ENCODE assay signal across 8 mouse cellular contexts in genomic region chr15:102150301-102151135, GRCm38 (mm10). TPM values are rescaled to one million over a fixed set of nuclear protein-coding genes. Genes with fewer than 3 reads are reported as not detected.
DNase-seq lines count a peak whose midpoint lies in the region; ATAC-seq lines count a peak whose summit lies in the region.

Soat2 (plus strand) TSS chr15:102150526.

- no peak for ATAC-seq in midbrain, embryonic 16.5 days
- ATAC-seq in common myeloid progenitor, adult 5-6 weeks (replicated peaks; ENCODE audit: low read depth, poor library complexity, severe bottlenecking) = peak; percentile 67
- no peak for ATAC-seq in intestine, embryonic 14.5 days (replicated peaks; ENCODE audit: low FRiP score, low TSS enrichment, low read depth)
- peak; percentile 69 for ATAC-seq in stomach, embryonic 16.5 days (ENCODE audit: insufficient read depth, low FRiP score)

- DNase-seq in midbrain, embryonic 10.5 days (ENCODE audit: low spot score) = no peak
- peak; percentile 75 for DNase-seq in intestine, embryonic 14.5 days (ENCODE audit: low spot score)
- DNase-seq in lung, adult 18-20 months = peak; percentile 70 to 71
- no peak for DNase-seq in right cerebral cortex, postnatal 25 days
- DNase-seq in left cerebral cortex, postnatal 4 days = no peak

- H3K27ac ChIP-seq in midbrain, embryonic 10.5 days (replicated peaks) = peak within 1 kb of the TSS; percentile 39; the same call in 1 of the 2 replicates
- H3K27ac ChIP-seq in midbrain, embryonic 16.5 days (ENCODE audit: low read length) = no peak within 1 kb of the TSS
- peak within 1 kb of the TSS; percentile 30; the same call in 1 of the 2 replicates for H3K27ac ChIP-seq in intestine, embryonic 14.5 days (ENCODE audit: low read depth)
- peak within 1 kb of the TSS; percentile 60 for H3K27ac ChIP-seq in stomach, embryonic 16.5 days (ENCODE audit: low read length)

- H3K27me3 ChIP-seq in midbrain, embryonic 10.5 days (ENCODE audit: low read depth, poor library complexity, severe bottlenecking) = peaks cover 8% of the 10 kb centered on the region
- H3K27me3 ChIP-seq in midbrain, embryonic 16.5 days (ENCODE audit: control insufficient read depth, insufficient read depth, low read depth, low read length) = peaks cover 5% of the 10 kb centered on the region
- H3K27me3 ChIP-seq in intestine, embryonic 14.5 days (replicated peaks; ENCODE audit: control insufficient read depth, insufficient read depth, low read length) = peaks cover 3% of the 10 kb centered on the region
- H3K27me3 ChIP-seq in stomach, embryonic 16.5 days (ENCODE audit: control insufficient read depth, insufficient read depth, low read length) = 0 out of 2 replicates have a peak, but pooled peaks cover 3% of the 10 kb centered on the region

- H3K4me2 ChIP-seq in midbrain, embryonic 16.5 days (ENCODE audit: low read length) = no peak within 1 kb of the TSS
- peak within 1 kb of the TSS; percentile 13 for H3K4me2 ChIP-seq in intestine, embryonic 14.5 days (ENCODE audit: low read length)
- peak within 1 kb of the TSS; percentile 26 for H3K4me2 ChIP-seq in stomach, embryonic 16.5 days (ENCODE audit: low read depth, low read length)

- intact Hi-C loops in left cerebral cortex, postnatal 4 days (cut with DNase I) = no loop called here

- peak within 1 kb of the TSS; percentile 7; the same call in 1 of the 2 replicates for H3K4me3 ChIP-seq in midbrain, embryonic 10.5 days
- no peak within 1 kb of the TSS for H3K4me3 ChIP-seq in midbrain, embryonic 16.5 days (ENCODE audit: low read depth, low read length)
- H3K4me3 ChIP-seq in intestine, embryonic 14.5 days (ENCODE audit: low read depth, low read length) = no peak within 1 kb of the TSS
- H3K4me3 ChIP-seq in stomach, embryonic 16.5 days (replicated peaks; ENCODE audit: low read length) = peak within 1 kb of the TSS; percentile 14; the same call in 1 of the 2 replicates

- H3K36me3 ChIP-seq in midbrain, embryonic 10.5 days = no peaks in the 10 kb centered on the region
- no peaks in the 10 kb centered on the region for H3K36me3 ChIP-seq in midbrain, embryonic 16.5 days (ENCODE audit: control insufficient read depth, insufficient read depth, low read length)
- H3K36me3 ChIP-seq in intestine, embryonic 14.5 days (ENCODE audit: control insufficient read depth, insufficient read depth, low read length) = no peaks in the 10 kb centered on the region
- H3K36me3 ChIP-seq in stomach, embryonic 16.5 days (ENCODE audit: control insufficient read depth, insufficient read depth, low read length) = no peaks in the 10 kb centered on the region

- 56% methylated on average over 20 of the region's 20 CpGs for WGBS in midbrain, embryonic 10.5 days
- WGBS in midbrain, embryonic 16.5 days = 62% methylated on average over 20 of the region's 20 CpGs
- 34% methylated on average over 20 of the region's 20 CpGs for WGBS in intestine, embryonic 14.5 days
- 31% methylated on average over 20 of the region's 20 CpGs for WGBS in stomach, embryonic 16.5 days

- peaks cover 20% of the 10 kb centered on the region for H3K4me1 ChIP-seq in midbrain, embryonic 10.5 days
- H3K4me1 ChIP-seq in midbrain, embryonic 16.5 days (ENCODE audit: control insufficient read depth, insufficient read depth, low read length) = no peaks in the 10 kb centered on the region
- H3K4me1 ChIP-seq in intestine, embryonic 14.5 days (replicated peaks; ENCODE audit: control insufficient read depth, insufficient read depth, low read length) = peaks cover 12% of the 10 kb centered on the region
- H3K4me1 ChIP-seq in stomach, embryonic 16.5 days (ENCODE audit: control insufficient read depth, insufficient read depth, low read length) = peaks cover 19% of the 10 kb centered on the region

- H3K9ac ChIP-seq in midbrain, embryonic 16.5 days (ENCODE audit: low read depth, low read length) = no peak within 1 kb of the TSS
- H3K9ac ChIP-seq in intestine, embryonic 14.5 days (ENCODE audit: low read length) = no peak within 1 kb of the TSS
- peak within 1 kb of the TSS; percentile 48; the same call in 1 of the 2 replicates for H3K9ac ChIP-seq in stomach, embryonic 16.5 days (ENCODE audit: low read length)

- H3K9me3 ChIP-seq in midbrain, embryonic 10.5 days (replicated peaks) = no peaks in the 10 kb centered on the region
- H3K9me3 ChIP-seq in midbrain, embryonic 16.5 days (replicated peaks; ENCODE audit: control insufficient read depth, low read length, poor library complexity, severe bottlenecking) = no peaks in the 10 kb centered on the region
- H3K9me3 ChIP-seq in intestine, embryonic 14.5 days (ENCODE audit: control insufficient read depth, low read length) = no peaks in the 10 kb centered on the region
- 0 out of 2 replicates have a peak, but pooled peaks cover 3% of the 10 kb centered on the region for H3K9me3 ChIP-seq in stomach, embryonic 16.5 days (replicated peaks; ENCODE audit: control insufficient read depth, low read length)

RNA-seq across cellular contexts. Expression of gene Soat2, which starts in this region (rescaled TPM):
- polyA plus RNA-seq in midbrain, embryonic 10.5 days (2016; fragmentation: Nextera tagmentation; extraction: Ambion mirVana) = 0.14 and 0.20 TPM in 2 replicates
- polyA plus RNA-seq in midbrain, embryonic 16.5 days (2015; fragmentation: Nextera tagmentation; extraction: Ambion mirVana) = 0.21 TPM in 1 of 2 replicates, not detected in the other
- 3.3 and 6.3 TPM in 2 replicates for total RNA-seq in common myeloid progenitor, adult 5-6 weeks (2017)
- polyA plus RNA-seq in intestine, embryonic 14.5 days (2014; fragmentation: Nextera tagmentation; extraction: Ambion mirVana) = 3.0 and 4.7 TPM in 2 replicates
- polyA plus RNA-seq in stomach, embryonic 16.5 days (2015; fragmentation: Nextera tagmentation; extraction: Ambion mirVana) = 5.4 and 6.2 TPM in 2 replicates
- total RNA-seq in left cerebral cortex, postnatal 4 days (2021) = not detected

Comparison
In these comparisons a context has a peak if more than half of its experiments do, and no peak if none do; other contexts are left out.
1. H3K4me3 ChIP-seq: peak in midbrain, embryonic 10.5 days (single experiment) and stomach, embryonic 16.5 days (single experiment); none in midbrain, embryonic 16.5 days (single experiment) and intestine, embryonic 14.5 days (single experiment).
2. DNase-seq: peak in intestine, embryonic 14.5 days (single experiment) and lung, adult 18-20 months (2 of 2); none in midbrain, embryonic 10.5 days (single experiment), right cerebral cortex, postnatal 25 days (single experiment) and left cerebral cortex, postnatal 4 days (single experiment).
3. ATAC-seq: peak in common myeloid progenitor, adult 5-6 weeks (single experiment) and stomach, embryonic 16.5 days (single experiment); none in midbrain, embryonic 16.5 days (single experiment) and intestine, embryonic 14.5 days (single experiment).